Mouse (Mus musculus) adrenal gland, postnatal 25 days (tissue): ENCODE results near the gene Naa11. TPM values are rescaled to one million over a fixed set of nuclear protein-coding genes. Genes with fewer than 3 reads are reported as not detected.

Experiments used
- DNase-seq: peaks from one replicate; pipeline ENCODE4 v3.0.0; 2021; ENCODE audit warnings: mixed read lengths
- long read RNA-seq: library from polyadenylated mRNA; stranded (forward); transcript quantifications from one replicate; pipeline ENCODE4 v2.0.0, GENCODE M21; 2021
- total RNA-seq: library from RNA; stranded (reverse); gene quantifications from 2 replicates; pipeline ENCODE4 v1.2.3, GENCODE M21; 2021

Naa11 gene
- not detected in 2 replicates for total RNA-seq
- long read RNA-seq = 0 reads

- no peak for DNase-seq
Measured at GRCm38 (mm10) chr5:97392160-97392559, at the start of gene Naa11. Gene Naa11 (minus strand): TSS chr5:97392379.

- DNase-seq = no peak
Measured at GRCm38 (mm10) chr5:97432512-97432911, 40.3 kb upstream of the Naa11 start.

- DNase-seq = no peak
Measured at GRCm38 (mm10) chr5:97429976-97430375, 37.8 kb upstream of the Naa11 start.

- DNase-seq = no peak
Measured at GRCm38 (mm10) chr5:97421669-97422068, 29.5 kb upstream of the Naa11 start.

- DNase-seq = no peak
Measured at GRCm38 (mm10) chr5:97417185-97417584, 25.0 kb upstream of the Naa11 start.

GRCm38 (mm10) chr5:97415837-97416236 is 23.7 kb upstream of the Naa11 start:
- DNase-seq = no peak

- no peak for DNase-seq
Measured at GRCm38 (mm10) chr5:97413716-97414115, 21.5 kb upstream of the Naa11 start.

- no peak for DNase-seq
Measured at GRCm38 (mm10) chr5:97410190-97410589, 18.0 kb upstream of the Naa11 start.

GRCm38 (mm10) chr5:97409234-97409704 is 17.1 kb upstream of the Naa11 start:
- no peak for DNase-seq

- DNase-seq = no peak
Measured at GRCm38 (mm10) chr5:97401042-97401441, 8.9 kb upstream of the Naa11 start.

- DNase-seq = no peak
Measured at GRCm38 (mm10) chr5:97397585-97397984, 5.4 kb upstream of the Naa11 start.

GRCm38 (mm10) chr5:97387622-97388021 is 4.6 kb downstream of the Naa11 start:
- no peak for DNase-seq

GRCm38 (mm10) chr5:97384399-97384798 is 7.8 kb downstream of the Naa11 start:
- no peak for DNase-seq

- DNase-seq = no peak
Measured at GRCm38 (mm10) chr5:97382548-97383222, 9.5 kb downstream of the Naa11 start.

GRCm38 (mm10) chr5:97379976-97380375 is 12.2 kb downstream of the Naa11 start:
- no peak for DNase-seq

GRCm38 (mm10) chr5:97364781-97365180 is 27.4 kb downstream of the Naa11 start:
- no peak for DNase-seq

GRCm38 (mm10) chr5:97364252-97364651 is 27.9 kb downstream of the Naa11 start:
- DNase-seq = no peak

- no peak for DNase-seq
Measured at GRCm38 (mm10) chr5:97362539-97362938, 29.6 kb downstream of the Naa11 start.

- DNase-seq = no peak
Measured at GRCm38 (mm10) chr5:97359104-97359503, 33.1 kb downstream of the Naa11 start.

GRCm38 (mm10) chr5:97356135-97356534 is 36.0 kb downstream of the Naa11 start:
- no peak for DNase-seq

GRCm38 (mm10) chr5:97355152-97355551 is 37.0 kb downstream of the Naa11 start:
- no peak for DNase-seq

GRCm38 (mm10) chr5:97348760-97349159 is 43.4 kb downstream of the Naa11 start:
- no peak for DNase-seq

GRCm38 (mm10) chr5:97348310-97348709 is 43.9 kb downstream of the Naa11 start:
- DNase-seq = no peak

- DNase-seq = no peak
Measured at GRCm38 (mm10) chr5:97345732-97346253, 46.4 kb downstream of the Naa11 start.
